Mouse (Mus musculus) fat pad, adult 2 months (tissue): ENCODE measurements around the gene Calm4.

ENCODE experiments used
- DNase-seq: peaks from one replicate; pipeline ENCODE4 v3.0.0-alpha.2; 2011; ENCODE audit warnings: low read depth, low spot score; ENCODE audit errors: extremely low read depth

Calm4 gene

DNA sequence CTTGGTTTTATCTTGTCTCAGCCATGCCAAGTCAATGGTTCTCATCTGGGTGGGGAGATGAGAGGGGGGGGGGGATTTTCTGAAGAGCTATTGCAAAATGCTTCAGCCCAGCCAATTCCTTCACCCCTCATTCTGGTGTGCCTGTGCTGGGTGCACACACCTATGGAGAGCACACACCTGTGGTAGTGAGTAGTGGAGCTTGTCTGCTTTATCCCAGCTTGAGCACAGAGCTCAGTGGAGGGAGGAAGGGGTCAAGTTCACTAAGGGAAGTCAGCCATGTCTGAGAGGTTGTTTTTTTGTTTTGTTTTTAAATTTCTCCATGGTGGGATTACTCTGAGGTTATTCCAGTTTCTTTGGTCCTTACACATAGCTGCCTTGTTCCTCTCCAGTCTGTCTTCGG is 18.7 kb downstream of the Calm4 start:
- no peak for DNase-seq

DNA sequence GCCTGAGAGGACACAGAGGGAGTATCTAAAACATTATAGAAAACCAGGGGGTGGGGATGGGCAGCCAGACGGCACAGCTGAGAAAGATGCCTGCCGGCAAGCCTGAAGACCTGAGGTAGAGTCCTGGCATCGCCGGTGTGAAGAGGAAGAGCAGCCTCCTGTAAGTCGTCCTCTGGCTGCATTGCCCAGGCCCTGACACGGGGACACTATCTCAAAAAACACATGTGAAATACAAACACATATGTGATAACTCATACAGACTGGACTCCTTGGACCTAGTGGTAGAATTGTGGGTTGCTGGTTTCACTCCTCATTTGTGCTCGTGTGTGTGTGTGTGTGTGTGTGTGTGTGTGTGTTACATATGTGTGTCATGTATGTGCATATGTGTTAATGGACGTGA is 23.7 kb downstream of the Calm4 start:
- no peak for DNase-seq

DNA sequence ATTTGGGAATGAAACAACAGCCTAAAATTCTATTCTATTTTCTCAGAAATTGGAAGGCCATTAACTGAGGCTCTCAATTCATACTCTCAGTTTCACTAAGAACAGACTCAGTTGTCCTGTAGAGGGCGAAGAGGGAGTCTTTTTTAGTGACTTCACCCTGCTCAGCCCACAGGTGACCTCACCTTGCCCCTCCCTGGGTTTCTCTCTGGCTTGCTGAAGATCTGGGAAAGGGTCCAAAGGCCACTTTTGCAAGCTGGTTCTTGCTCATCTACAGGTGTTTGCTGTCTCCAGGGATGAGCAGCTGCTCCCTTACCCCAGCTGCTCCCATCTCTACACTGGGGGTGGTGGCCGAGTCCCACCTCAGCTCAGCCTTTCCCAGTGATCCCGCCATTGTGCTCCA is 24.8 kb downstream of the Calm4 start:
- peak; percentile 92 for DNase-seq

DNA sequence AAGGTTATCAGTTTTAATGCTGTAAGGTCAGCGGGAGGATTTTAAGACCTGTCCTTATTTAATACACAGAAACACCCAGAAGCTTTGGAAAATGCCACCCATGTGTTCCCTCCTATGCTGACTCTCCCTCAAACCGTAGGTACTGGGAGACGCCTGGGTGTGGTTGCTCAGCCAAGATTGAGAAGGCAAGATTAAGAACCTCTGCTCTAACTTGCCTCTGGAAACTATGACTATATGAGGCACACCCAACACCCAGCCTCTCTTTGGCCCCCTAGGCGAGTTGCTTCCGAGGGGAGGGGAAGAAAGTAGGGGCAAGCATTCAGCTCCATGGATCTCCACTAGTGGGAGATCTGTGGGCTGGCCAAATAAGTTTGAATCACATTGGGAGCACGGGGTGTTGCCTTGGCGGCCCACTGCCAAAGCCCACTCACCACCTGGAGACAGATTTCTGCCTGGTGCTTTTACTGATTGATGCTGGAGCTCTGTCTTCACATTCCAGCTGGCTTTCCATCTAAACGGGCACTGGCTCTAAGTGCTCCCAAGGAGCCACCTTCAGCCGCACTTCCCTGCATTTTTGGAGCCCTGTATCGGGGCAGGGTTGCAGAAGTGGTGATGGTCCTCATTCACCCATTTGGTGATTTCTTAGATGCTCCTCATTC is 25.5 kb downstream of the Calm4 start:
- DNase-seq = no peak

DNA sequence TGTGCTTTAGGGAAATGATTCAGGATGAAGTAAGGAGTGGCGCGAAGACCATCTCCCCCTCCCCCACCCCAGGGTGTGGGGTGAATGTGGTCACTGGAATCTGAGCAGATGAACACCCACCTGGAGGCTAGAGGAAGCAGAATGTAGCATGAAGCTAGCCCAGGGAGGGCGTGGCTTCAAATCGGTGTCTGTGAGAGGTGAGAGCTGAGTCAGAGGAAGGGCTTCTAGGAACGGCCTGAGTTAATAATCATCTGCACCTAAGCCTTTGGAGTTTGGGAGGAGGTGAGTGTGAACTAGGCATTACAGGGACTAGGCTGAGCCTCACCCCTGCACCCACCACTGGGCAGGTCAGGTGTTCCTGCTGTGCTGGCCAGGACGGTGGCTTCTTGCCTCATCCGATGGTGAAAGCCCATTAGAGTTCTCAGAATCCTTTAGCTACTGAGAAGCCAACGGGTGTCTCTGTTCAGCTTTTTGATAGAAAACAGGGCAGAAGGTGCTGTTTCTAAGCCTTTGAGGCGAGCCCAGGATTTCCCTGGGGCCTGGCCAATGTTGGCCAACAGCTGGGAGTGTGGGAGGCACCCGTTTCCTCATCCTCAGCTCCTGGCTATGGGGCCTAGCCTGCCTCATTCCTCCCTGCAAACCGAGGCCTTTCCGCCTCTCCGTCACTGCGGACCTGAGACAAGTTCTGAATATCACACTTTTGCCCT is 28.2 kb downstream of the Calm4 start:
- DNase-seq = peak; percentile 90

DNA sequence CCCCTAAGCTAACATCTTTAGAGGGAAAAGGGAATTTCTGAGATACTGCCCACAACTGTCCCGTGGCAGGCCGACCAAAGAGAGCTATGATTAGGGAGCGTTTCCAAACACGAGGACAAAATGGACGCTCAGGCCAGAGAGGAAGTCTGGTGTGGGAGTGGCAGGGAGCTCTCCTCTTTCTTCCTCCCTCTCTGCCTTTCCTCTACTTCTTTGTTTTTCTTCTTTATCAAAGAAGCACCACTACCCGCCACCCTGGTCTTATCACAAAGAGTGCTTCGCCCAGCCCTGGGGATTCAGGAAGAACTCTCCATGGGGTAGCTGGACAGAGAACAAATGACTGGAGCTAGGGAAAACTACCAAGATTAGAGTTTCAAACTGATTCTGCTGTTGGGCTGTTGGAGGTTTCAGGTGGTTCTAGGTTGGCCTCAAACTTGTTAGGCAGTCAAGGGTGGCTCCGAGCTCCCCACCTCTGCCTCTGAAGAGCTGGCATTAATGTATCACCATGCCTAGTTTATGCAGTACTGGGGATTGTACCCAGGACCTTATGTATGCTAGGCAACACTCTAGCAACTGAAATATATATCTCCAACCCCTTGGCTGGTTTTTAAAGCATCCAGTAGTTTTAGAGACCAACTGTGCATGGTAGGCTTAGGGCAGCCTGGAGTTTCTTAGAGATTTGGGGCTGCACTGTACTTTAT is 28.9 kb downstream of the Calm4 start:
- DNase-seq = no peak

DNA sequence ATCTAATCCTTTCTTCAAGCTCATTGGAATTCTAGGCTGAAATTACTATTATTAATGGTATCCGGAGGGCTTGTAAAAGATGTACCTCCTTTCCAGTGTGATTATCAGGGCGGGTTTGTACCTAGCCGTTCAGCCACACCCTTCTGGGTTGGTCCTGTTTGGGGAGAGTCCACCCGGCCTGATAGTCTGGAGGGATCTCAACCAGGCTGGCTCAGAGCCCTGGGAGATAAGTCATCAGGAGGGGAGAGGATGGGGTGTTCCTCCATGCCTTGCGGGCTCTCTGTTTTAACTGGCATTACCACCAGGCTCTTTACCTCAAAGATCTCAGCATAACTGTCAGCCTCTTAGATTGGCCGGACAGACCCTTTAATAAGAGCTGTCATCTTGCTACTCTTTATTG is 29.6 kb downstream of the Calm4 start:
- no peak for DNase-seq

DNA sequence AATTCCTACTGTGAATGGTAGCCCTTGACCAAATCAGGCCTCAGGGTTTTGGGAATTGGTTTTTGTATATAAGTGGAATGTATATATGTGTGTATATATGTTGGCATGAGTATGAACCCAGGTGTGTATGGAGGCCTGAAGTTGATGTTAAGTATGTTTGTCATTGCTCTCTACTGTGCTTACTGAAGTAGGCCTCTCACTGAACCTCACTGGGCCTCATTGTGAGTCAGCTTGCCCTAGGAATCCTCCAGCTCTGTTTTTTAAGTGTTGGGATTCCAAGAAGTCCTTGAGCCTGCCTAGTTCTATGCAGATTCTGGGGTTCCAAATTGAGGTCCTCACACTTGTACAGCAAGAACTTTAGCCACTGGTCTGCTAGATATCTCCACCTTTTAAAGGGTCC is 32.3 kb downstream of the Calm4 start:
- no peak for DNase-seq

DNA sequence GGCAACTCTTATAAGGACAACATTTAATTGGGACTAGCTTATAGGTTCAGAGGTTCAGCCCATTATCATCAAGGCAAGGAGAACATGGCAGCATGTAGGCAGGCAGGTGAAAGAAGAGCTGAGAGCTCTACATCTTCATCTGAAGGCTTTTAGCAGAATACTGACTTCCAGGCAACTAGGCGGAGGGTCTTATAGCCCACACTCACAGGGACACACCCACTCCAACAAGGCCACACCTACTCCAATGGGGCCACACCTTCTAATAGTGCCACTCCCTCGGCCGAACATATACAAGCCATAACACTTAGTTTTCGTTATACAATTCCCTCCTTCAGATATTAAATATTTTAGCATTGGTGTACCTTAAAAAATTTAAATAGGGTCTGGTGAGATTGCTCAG is 35.3 kb downstream of the Calm4 start:
- no peak for DNase-seq

DNA sequence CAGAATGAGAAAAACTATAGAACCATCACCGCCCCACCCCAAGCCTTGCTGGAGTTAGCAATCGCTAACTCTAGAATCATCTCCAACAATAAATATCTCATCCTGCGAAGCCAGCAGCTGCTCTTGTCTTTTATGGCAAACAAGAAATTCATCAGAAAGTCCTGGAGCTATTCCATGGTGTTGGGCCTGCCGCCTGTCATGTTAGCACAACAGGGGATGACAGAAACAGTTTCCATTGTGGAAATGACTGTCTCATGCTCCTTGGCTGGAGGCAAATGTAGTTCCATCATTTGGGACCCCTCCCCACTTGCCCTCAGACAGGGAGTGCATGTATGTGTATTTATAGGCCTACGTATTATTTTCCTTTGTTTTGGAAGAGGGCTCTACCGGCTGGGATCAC is 38.9 kb downstream of the Calm4 start:
- no peak for DNase-seq

DNA sequence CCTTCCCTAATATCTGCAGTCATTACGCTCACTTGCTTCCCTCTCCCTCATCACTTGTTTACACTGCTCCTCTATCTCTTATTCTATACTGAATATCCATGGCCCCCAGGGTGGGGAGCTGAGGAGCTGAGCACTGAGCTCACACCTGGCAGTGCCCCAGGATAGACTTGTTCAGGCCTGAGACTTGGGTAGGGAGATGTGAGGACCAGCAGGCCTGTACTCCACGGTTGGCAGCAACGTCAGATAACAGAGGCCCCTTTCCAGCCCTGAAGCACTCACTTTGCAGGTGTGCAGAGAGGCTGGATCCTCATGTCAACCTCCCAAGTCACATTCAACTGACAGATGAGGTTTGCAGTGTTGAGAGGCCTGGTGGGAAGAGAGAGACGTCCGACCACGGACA is 39.6 kb downstream of the Calm4 start:
- no peak for DNase-seq

DNA sequence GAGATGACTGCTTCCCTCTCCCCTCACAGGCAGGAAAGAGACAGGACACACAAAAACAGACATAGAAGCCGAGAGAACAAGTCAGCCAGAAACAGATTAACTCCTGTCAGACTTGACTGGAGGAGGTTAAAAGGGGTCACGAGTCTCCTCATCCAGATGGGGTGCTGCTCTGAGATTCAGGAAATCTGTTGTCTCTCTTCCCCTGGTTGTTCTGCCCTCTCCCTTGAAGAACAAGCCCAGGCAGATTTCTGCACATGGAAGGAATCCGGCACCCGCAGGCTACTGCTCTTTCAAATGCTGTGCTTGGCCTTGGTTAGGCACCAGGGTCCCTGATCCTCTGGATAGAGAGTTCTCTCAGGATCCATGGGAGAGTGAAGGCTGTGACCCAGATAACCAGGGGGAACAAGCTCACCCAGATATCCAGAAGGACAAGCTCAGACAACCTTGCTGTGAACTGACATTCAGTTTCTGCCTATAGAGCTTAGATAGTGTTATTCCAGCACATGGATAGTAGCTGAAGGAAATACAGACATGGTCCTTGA is 40.2 kb downstream of the Calm4 start:
- no peak for DNase-seq

DNA sequence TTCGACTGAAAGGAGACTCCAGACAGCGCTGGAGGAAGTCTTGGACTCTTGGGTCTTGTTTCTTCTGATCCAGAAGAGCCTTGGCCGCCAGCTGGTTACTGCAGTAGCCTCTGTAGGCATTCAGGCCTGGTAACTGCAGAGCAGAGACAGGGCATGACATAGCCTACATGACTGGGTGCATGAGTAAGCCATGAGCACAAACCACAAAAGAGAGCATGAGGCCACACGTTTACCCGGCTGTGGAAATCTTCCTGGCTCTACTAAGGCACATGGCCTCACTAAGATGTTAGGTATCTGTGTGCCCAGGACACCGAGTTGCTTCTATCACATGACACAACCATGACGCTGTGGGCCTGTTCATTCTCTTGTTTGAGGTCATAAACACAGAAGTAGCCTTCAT is 49.1 kb downstream of the Calm4 start:
- DNase-seq = no peak
